Mouse (Mus musculus): ENCODE results near the gene S100a2.

Gene S100a2

GRCm38 (mm10) chr3:90596810-90597209, 6.8 kb downstream of the S100a2 start:
- DNase-seq (ENCODE audit: low spot score in 2 of 2): no peak

GRCm38 (mm10) chr3:90597736-90598135, 7.7 kb downstream of the S100a2 start:
- no peak for DNase-seq (ENCODE audit: low spot score in 2 of 2)

DNA sequence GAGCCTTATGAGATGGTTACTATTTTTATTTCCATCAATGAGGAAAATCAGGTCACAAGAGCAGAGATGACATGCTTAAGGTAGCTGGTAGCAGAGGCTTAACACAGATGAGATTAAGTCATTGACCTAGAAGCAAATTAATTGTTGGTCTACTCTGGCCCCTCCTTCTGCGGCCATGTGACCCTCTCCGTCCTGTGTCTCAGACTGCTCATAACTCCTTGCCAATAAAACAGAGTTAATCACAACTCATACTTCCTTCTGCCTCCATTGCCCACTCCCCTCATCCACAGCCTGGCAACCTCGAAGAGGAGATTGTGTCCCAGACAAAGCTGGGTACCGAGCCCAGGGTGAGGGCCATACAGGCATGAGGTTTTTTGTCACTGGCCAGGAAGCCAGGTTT, 8.2 kb downstream of the S100a2 start:
- DNase-seq (ENCODE audit: low spot score in 2 of 2): peak in 1 of 2 experiments; percentile 32

DNA sequence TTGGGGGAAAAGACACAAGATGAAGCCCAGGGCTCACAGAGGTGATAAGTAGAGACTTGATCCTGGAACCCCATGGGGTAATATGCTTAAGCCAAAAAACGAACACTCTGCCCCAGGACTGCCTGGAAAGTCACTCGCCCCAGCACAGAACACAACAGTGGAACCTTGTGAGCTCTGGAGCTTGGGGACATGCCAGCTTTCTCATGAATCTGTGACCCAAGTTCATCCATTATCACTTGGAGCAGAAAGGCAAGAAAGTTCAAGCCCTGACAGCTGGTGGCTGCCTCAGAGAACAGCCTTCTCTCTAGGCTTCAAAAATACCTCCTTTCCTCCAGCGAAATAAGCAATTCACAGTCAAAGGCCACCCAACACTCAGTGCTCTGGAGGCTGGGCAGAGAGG, 9.4 kb downstream of the S100a2 start:
- DNase-seq (ENCODE audit: low spot score in 2 of 2): no peak

- DNase-seq (ENCODE audit: low spot score in 2 of 2): no peak
Observed at GRCm38 (mm10) chr3:90600036-90600435, 10.0 kb downstream of the S100a2 start.

- DNase-seq (ENCODE audit: low spot score in 2 of 2): no peak
Observed at GRCm38 (mm10) chr3:90600458-90601195, 10.6 kb downstream of the S100a2 start.

- DNase-seq (ENCODE audit: low spot score in 2 of 2): no peak
Observed at GRCm38 (mm10) chr3:90601486-90602110, 11.6 kb downstream of the S100a2 start, which contains the start of gene Gm42674. Gene Gm42674, plus strand, starts transcription at chr3:90601904.

GRCm38 (mm10) chr3:90603623-90604022, 13.6 kb downstream of the S100a2 start, which contains the start of gene S100a4:
Gene S100a4, plus strand, starts transcription at chr3:90603771.
- peak; percentile 47 to 60 for DNase-seq (ENCODE audit: low spot score in 2 of 2)

GRCm38 (mm10) chr3:90604416-90604815, 14.4 kb downstream of the S100a2 start:
- DNase-seq (ENCODE audit: low spot score in 2 of 2): peak in 1 of 2 experiments; percentile 42

DNA sequence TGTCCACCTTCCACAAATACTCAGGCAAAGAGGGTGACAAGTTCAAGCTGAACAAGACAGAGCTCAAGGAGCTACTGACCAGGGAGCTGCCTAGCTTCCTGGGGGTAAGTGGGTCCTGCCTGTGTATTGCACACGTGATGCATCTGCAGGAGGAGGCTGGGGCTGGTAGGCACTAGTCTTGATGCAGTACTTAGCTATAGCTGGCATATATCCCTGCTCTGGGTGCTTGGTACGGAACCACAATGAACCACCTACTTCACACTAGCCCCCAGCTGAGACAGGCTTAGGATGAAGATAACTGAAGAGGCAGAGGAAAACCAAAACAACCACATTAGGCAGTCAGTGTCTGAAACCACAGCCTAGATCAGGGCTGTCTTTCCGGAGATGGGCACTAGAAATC, 15.0 kb downstream of the S100a2 start:
- DNase-seq (ENCODE audit: low spot score in 2 of 2): peak; percentile 41 to 62

DNA sequence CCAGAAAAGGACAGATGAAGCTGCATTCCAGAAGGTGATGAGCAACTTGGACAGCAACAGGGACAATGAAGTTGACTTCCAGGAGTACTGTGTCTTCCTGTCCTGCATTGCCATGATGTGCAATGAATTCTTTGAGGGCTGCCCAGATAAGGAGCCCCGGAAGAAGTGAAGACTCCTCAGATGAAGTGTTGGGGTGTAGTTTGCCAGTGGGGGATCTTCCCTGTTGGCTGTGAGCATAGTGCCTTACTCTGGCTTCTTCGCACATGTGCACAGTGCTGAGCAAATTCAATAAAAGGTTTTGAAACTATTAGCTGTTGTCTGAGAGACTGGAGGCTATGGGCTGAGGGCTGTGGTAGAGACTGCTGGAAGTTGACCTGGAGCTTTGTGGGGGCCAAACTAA, 15.7 kb downstream of the S100a2 start:
- DNase-seq (ENCODE audit: low spot score in 2 of 2): no peak

- DNase-seq (ENCODE audit: low spot score in 2 of 2): no peak
Observed at GRCm38 (mm10) chr3:90606185-90606584, 16.1 kb downstream of the S100a2 start.

- DNase-seq (ENCODE audit: low spot score in 2 of 2): no peak
Observed at GRCm38 (mm10) chr3:90607361-90607760, 17.3 kb downstream of the S100a2 start.

- DNase-seq (ENCODE audit: low spot score in 2 of 2): no peak
Observed at GRCm38 (mm10) chr3:90608223-90608622, 18.2 kb downstream of the S100a2 start, which contains the start of gene S100a5. Gene S100a5, plus strand, starts transcription at chr3:90608523.

DNA sequence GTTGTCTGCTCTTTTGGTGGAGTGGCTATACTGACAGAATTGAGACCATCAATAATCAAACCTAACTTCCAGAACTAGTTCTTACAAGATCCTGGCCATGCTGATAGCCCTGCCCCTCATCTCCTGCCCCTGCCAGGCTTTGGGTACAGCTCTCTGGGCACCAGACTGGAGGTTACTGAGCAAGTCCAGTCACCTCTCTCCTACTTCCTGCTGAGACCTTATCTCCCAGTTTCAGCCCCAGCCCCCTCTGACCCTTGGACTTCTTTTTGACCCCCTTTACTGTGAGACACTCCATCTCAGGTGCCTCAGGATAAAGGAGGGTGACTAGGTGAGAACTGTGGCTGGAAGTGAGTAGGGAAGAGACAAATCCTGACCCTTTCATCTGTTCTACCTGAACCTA, 19.1 kb downstream of the S100a2 start:
- no peak for DNase-seq (ENCODE audit: low spot score in 2 of 2)

- no peak for DNase-seq (ENCODE audit: low spot score in 2 of 2)
Observed at GRCm38 (mm10) chr3:90611494-90611893, 21.4 kb downstream of the S100a2 start.

- peak in 1 of 2 experiments; percentile 25 for DNase-seq (ENCODE audit: low spot score in 2 of 2)
Observed at GRCm38 (mm10) chr3:90612061-90612460, 22.0 kb downstream of the S100a2 start.

- peak; percentile 78 to 85 for DNase-seq (ENCODE audit: low spot score in 2 of 2)
Observed at GRCm38 (mm10) chr3:90612728-90613291, 22.8 kb downstream of the S100a2 start, which contains the start of gene S100a6. Gene S100a6, plus strand, starts transcription at chr3:90612882.

DNA sequence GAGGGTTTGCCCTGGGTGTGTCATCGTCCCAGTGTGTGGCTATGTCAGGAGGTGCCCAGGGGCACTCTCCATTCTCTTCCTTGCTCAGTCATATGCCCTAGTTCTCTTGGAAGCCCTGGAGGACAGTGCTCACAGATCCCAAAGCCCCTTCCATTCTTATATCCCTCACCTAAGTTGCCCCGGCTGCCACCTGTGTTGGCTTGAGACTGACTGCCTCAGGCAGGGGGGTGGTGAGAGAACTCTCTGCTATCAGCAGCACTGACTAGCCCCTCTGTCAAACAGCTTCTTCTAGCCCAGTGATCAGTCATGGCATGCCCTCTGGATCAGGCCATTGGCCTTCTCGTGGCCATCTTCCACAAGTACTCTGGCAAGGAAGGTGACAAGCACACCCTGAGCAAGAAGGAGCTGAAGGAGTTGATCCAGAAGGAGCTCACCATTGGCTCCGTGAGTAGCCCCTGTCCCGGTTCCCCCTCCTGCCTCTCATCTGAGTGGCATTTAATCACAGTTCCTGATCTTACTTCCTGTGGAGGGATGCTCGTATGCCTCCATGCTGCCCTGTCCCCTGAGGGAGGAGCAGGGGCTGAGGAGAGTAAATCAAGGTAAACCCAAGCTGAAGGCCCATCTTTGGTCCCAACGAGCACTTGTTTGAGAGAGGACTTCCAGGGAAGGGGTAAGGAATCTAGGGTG, 23.6 kb downstream of the S100a2 start:
- DNase-seq (ENCODE audit: low spot score in 2 of 2): no peak

DNA sequence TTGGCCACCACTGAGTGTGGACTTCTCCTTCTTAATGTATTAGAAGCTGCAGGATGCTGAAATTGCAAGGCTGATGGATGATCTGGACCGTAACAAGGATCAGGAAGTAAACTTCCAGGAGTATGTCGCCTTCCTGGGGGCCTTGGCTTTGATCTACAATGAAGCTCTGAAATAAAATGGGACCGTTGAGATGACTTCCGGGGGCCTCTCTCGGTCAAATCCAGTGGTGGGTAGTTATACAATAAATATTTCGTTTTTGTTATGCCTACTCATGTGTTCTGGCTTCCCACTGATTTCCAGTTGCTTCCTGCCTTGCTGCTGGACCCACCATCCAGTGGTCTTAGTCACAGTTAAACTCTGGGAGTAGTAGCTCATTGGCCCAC, 24.1 kb downstream of the S100a2 start:
- no peak for DNase-seq (ENCODE audit: low spot score in 2 of 2)

GRCm38 (mm10) chr3:90614611-90615251, 24.7 kb downstream of the S100a2 start:
- no peak for DNase-seq (ENCODE audit: low spot score in 2 of 2)

- DNase-seq (ENCODE audit: low spot score in 2 of 2): peak; percentile 75 to 82
Observed at GRCm38 (mm10) chr3:90615415-90615814, 25.4 kb downstream of the S100a2 start.

Data from natural killer cell, adult 2 months (primary cell).